Mouse (Mus musculus) limb, embryonic 12.5 days (tissue): Measurements from ENCODE around the gene Alox5. TPM values are rescaled to one million over a fixed set of nuclear protein-coding genes. Genes with fewer than 3 reads are reported as not detected.

Source experiments
- ATAC-seq: fragments of 200-750 bp; cut with Nextera tagmentation; 2 replicates; pipeline ENCODE4 v1.8.0; 2017; ENCODE audit warnings: low read depth, moderate TSS enrichment; ENCODE audit not compliant: insufficient number of reproducible peaks, insufficient read depth, low FRiP score, low TSS enrichment
- H3K27ac ChIP-seq: fragments of 300-500 bp; sonication (generic); 2 replicates; pipeline ENCODE4 v1.5.1; 2016; ENCODE audit warnings: mild to moderate bottlenecking, moderate library complexity
- H3K27me3 ChIP-seq: fragments of 300-500 bp; sonication (generic); 2 replicates; pipeline ENCODE4 v1.6.1; 2016; ENCODE audit warnings: mild to moderate bottlenecking, moderate library complexity
- H3K36me3 ChIP-seq: fragments of 300-500 bp; sonication (generic); 2 replicates; pipeline ENCODE4 v1.6.1; 2016; ENCODE audit warnings: mild to moderate bottlenecking, moderate library complexity
- H3K4me1 ChIP-seq: fragments of 300-500 bp; sonication (generic); replicated peaks from 2 replicates; pipeline ENCODE4 v1.6.1; 2016
- H3K4me2 ChIP-seq: fragments of 300-500 bp; sonication (generic); 2 replicates; pipeline ENCODE4 v1.6.1; 2016; ENCODE audit warnings: mild to moderate bottlenecking, moderate library complexity
- H3K4me3 ChIP-seq: fragments of 300-500 bp; sonication (generic); replicated peaks from 2 replicates; pipeline ENCODE4 v1.5.1; 2016; ENCODE audit warnings: mild to moderate bottlenecking
- H3K9ac ChIP-seq: fragments of 300-500 bp; sonication (generic); replicated peaks from 2 replicates; pipeline ENCODE4 v1.6.1; 2016; ENCODE audit warnings: mild to moderate bottlenecking, moderate library complexity
- H3K9me3 ChIP-seq: fragments of 300-500 bp; sonication (generic); 2 replicates; pipeline ENCODE4 v1.6.1; 2016; ENCODE audit warnings: mild to moderate bottlenecking, moderate library complexity
- WGBS: fragments of 180-500 bp; shearing (Covaris S2); methylation state at CpG from one replicate; pipeline ENCODE4 v1.1.7; 2016; 5-methylcytosine and 5-hydroxymethylcytosine counted together
- polyA plus RNA-seq: library from polyadenylated mRNA; unstranded; fragments of >200 nt; fragmentation: Nextera tagmentation; extraction: Ambion mirVana; gene quantifications from 2 replicates; pipeline ENCODE4 v1.2.1, GENCODE M21; 2016

The Alox5 gene
- polyA plus RNA-seq, 1 experiment from 2014 or later, result 0.59 TPM

- peaks cover 29% of the 10 kb centered on the region for H3K27me3 ChIP-seq
- H3K9ac ChIP-seq, result no peak overlapping the region
- ATAC-seq, result no peak
- H3K27ac ChIP-seq, result no peak overlapping the region
- 74% methylated on average over 4 of the region's 4 CpGs for WGBS
- H3K4me3 ChIP-seq, result no peak overlapping the region
- no peaks in the 10 kb centered on the region for H3K9me3 ChIP-seq
- peaks cover 5% of the 10 kb centered on the region; the same call in 1 of the 2 replicates for H3K4me1 ChIP-seq
- H3K4me2 ChIP-seq, result no peak overlapping the region
- no peaks in the 10 kb centered on the region for H3K36me3 ChIP-seq
Observed at GRCm38 (mm10) chr6:116455781-116456180, 5.2 kb downstream of the Alox5 start.

- Histone ChIP-seq H3K9ac (no peak overlapping the region), H3K27me3 (no peaks in the 10 kb centered on the region), H3K27ac (no peak overlapping the region), H3K9me3 (0 out of 2 replicates have a peak, but pooled peaks cover 4% of the 10 kb centered on the region), H3K4me1 (no peaks in the 10 kb centered on the region), H3K36me3 (no peaks in the 10 kb centered on the region), H3K4me3 (no peak overlapping the region), H3K4me2 (no peak overlapping the region)
- ATAC-seq, result no peak
- 85% methylated on average over 4 of the region's 4 CpGs for WGBS
Observed at GRCm38 (mm10) chr6:116440849-116441248, 20.1 kb downstream of the Alox5 start.

GRCm38 (mm10) chr6:116440447-116440846 is 20.5 kb downstream of the Alox5 start:
- H3K9ac ChIP-seq, result no peak overlapping the region
- no peak for ATAC-seq
- no peak overlapping the region for H3K4me3 ChIP-seq
- no peaks in the 10 kb centered on the region for H3K4me1 ChIP-seq
- no peak overlapping the region for H3K27ac ChIP-seq
- no peak overlapping the region for H3K4me2 ChIP-seq
- no peaks in the 10 kb centered on the region for H3K27me3 ChIP-seq
- WGBS, result 81% methylated on average over 4 of the region's 4 CpGs
- H3K36me3 ChIP-seq, result no peaks in the 10 kb centered on the region
- 0 out of 2 replicates have a peak, but pooled peaks cover 4% of the 10 kb centered on the region for H3K9me3 ChIP-seq

GRCm38 (mm10) chr6:116439531-116439930 is 21.4 kb downstream of the Alox5 start:
- no peak overlapping the region for H3K4me3 ChIP-seq
- H3K27ac ChIP-seq, result no peak overlapping the region
- no peaks in the 10 kb centered on the region for H3K36me3 ChIP-seq
- 87% methylated on average over 6 of the region's 6 CpGs for WGBS
- H3K4me2 ChIP-seq, result no peak overlapping the region
- 0 out of 2 replicates have a peak, but pooled peaks cover 4% of the 10 kb centered on the region for H3K9me3 ChIP-seq
- no peak for ATAC-seq
- H3K27me3 ChIP-seq, result no peaks in the 10 kb centered on the region
- H3K9ac ChIP-seq, result no peak overlapping the region
- H3K4me1 ChIP-seq, result no peaks in the 10 kb centered on the region

GRCm38 (mm10) chr6:116438864-116439263 is 22.1 kb downstream of the Alox5 start:
- H3K4me3 ChIP-seq, result no peak overlapping the region
- no peak for ATAC-seq
- 84% methylated on average over 6 of the region's 6 CpGs for WGBS
- no peak overlapping the region for H3K9ac ChIP-seq
- no peak overlapping the region for H3K4me2 ChIP-seq
- 0 out of 2 replicates have a peak, but pooled peaks cover 4% of the 10 kb centered on the region for H3K9me3 ChIP-seq
- no peaks in the 10 kb centered on the region for H3K36me3 ChIP-seq
- no peak overlapping the region for H3K27ac ChIP-seq
- no peaks in the 10 kb centered on the region for H3K27me3 ChIP-seq
- no peaks in the 10 kb centered on the region for H3K4me1 ChIP-seq

- Histone ChIP-seq H3K27ac (no peak overlapping the region), H3K9me3 (peaks cover 7% of the 10 kb centered on the region), H3K27me3 (no peaks in the 10 kb centered on the region), H3K4me3 (no peak overlapping the region), H3K36me3 (no peaks in the 10 kb centered on the region), H3K4me1 (no peaks in the 10 kb centered on the region), H3K9ac (no peak overlapping the region), H3K4me2 (no peak overlapping the region)
- 77% methylated on average over 5 of the region's 5 CpGs for WGBS
- ATAC-seq, result no peak
Observed at GRCm38 (mm10) chr6:116428282-116428681, 32.7 kb downstream of the Alox5 start.

GRCm38 (mm10) chr6:116427552-116427951 is 33.4 kb downstream of the Alox5 start:
- H3K4me2 ChIP-seq, result no peak overlapping the region
- WGBS, result 66% methylated on average over 3 of the region's 3 CpGs
- H3K27ac ChIP-seq, result no peak overlapping the region
- H3K36me3 ChIP-seq, result no peaks in the 10 kb centered on the region
- H3K9ac ChIP-seq, result no peak overlapping the region
- H3K4me3 ChIP-seq, result no peak overlapping the region
- peaks cover 7% of the 10 kb centered on the region for H3K9me3 ChIP-seq
- no peak for ATAC-seq
- H3K4me1 ChIP-seq, result no peaks in the 10 kb centered on the region
- H3K27me3 ChIP-seq, result no peaks in the 10 kb centered on the region

- Histone ChIP-seq H3K4me3 (no peak overlapping the region), H3K4me1 (no peaks in the 10 kb centered on the region), H3K4me2 (no peak overlapping the region), H3K9me3 (no peaks in the 10 kb centered on the region), H3K9ac (no peak overlapping the region), H3K27me3 (no peaks in the 10 kb centered on the region), H3K36me3 (no peaks in the 10 kb centered on the region), H3K27ac (no peak overlapping the region)
- WGBS, result 58% methylated on average over 2 of the region's 2 CpGs
- no peak for ATAC-seq
Observed at GRCm38 (mm10) chr6:116423664-116424063, 37.3 kb downstream of the Alox5 start.

- H3K27ac ChIP-seq, result no peak overlapping the region
- no peaks in the 10 kb centered on the region for H3K27me3 ChIP-seq
- WGBS, result 89% methylated on average over 7 of the region's 7 CpGs
- no peak for ATAC-seq
- no peaks in the 10 kb centered on the region for H3K36me3 ChIP-seq
- H3K9ac ChIP-seq, result no peak overlapping the region
- no peaks in the 10 kb centered on the region for H3K9me3 ChIP-seq
- no peak overlapping the region for H3K4me2 ChIP-seq
- no peaks in the 10 kb centered on the region for H3K4me1 ChIP-seq
- H3K4me3 ChIP-seq, result no peak overlapping the region
Observed at GRCm38 (mm10) chr6:116422991-116423390, 38.0 kb downstream of the Alox5 start.

GRCm38 (mm10) chr6:116420271-116420670 is 40.7 kb downstream of the Alox5 start:
- ATAC-seq, result no peak
- 82% methylated on average over 10 of the region's 10 CpGs for WGBS
- H3K9ac ChIP-seq, result no peak overlapping the region

GRCm38 (mm10) chr6:116419699-116420098 is 41.3 kb downstream of the Alox5 start:
- no peak overlapping the region for H3K27ac ChIP-seq
- ATAC-seq, result no peak
- no peaks in the 10 kb centered on the region for H3K4me1 ChIP-seq
- no peaks in the 10 kb centered on the region for H3K36me3 ChIP-seq
- H3K27me3 ChIP-seq, result no peaks in the 10 kb centered on the region
- 74% methylated on average over 6 of the region's 6 CpGs for WGBS
- H3K9ac ChIP-seq, result no peak overlapping the region
- no peak overlapping the region for H3K4me3 ChIP-seq
- no peaks in the 10 kb centered on the region for H3K9me3 ChIP-seq
- H3K4me2 ChIP-seq, result no peak overlapping the region

More at GRCm38 (mm10) chr6:116420271-116420670, 40.7 kb downstream of the Alox5 start:
- Histone ChIP-seq H3K9me3 (no peaks in the 10 kb centered on the region), H3K27ac (no peak overlapping the region), H3K27me3 (no peaks in the 10 kb centered on the region), H3K4me2 (no peak overlapping the region), H3K4me3 (no peak overlapping the region), H3K36me3 (no peaks in the 10 kb centered on the region), H3K4me1 (no peaks in the 10 kb centered on the region)

- WGBS, result 78% methylated on average over 1 of the region's 1 CpGs
- no peak for ATAC-seq
- Histone ChIP-seq H3K4me2 (no peak overlapping the region), H3K27ac (no peak overlapping the region), H3K27me3 (no peaks in the 10 kb centered on the region), H3K4me3 (no peak overlapping the region), H3K4me1 (no peaks in the 10 kb centered on the region), H3K36me3 (no peaks in the 10 kb centered on the region), H3K9ac (no peak overlapping the region), H3K9me3 (no peaks in the 10 kb centered on the region)
Observed at GRCm38 (mm10) chr6:116418487-116418886, 42.5 kb downstream of the Alox5 start.
